Mouse (Mus musculus) frontal cortex, postnatal 14 days (tissue): ENCODE results near the gene Rab8a.

Experiments
- DNase-seq, 2 experiments: peaks; one replicate each; pipeline ENCODE4 v3.0.0; 2022; ENCODE audit warnings: low spot score in 2 of 2

Gene Rab8a

GRCm38 (mm10) chr8:72146556-72146955 is 14.4 kb upstream of the Rab8a start:
- no peak for DNase-seq

DNA sequence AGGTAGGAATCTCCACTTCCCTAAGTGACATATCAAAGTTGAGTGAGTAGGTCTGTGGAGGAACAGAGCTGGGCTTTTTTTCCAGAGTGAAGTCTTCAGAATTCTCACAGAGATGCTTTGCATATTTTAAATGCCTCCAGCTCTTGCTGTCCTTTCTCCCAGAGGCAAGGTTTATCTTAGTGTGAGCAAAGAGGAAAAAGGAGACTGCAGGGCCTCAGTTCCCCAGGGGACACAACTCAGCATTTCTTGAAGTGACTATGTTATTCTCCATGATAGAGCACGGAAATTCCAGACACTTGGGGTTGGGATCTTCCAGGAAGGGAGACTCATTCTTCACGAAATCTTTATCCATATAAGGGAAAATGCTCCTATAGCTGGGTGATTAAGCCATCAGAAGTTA is 13.7 kb upstream of the Rab8a start:
- no peak for DNase-seq

DNA sequence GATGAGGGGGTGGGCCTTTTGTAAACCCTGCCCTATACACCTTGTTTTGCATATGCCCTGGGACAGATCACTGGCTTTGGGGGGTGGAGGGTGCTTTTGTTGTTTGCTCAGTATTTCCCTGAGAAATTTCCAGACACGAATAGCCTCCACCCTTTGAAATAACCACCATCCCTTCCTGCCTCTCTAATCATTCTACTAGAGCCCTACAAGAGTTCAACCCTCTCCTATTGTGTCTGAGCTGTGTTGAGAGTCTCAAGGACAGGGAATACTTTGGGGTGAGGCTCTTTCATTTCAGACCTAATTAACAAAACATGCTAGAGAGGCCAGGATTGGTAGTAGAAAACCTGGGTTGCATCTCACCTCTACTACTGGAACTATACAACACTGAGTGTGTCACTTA is 11.9 kb upstream of the Rab8a start:
- DNase-seq = no peak

GRCm38 (mm10) chr8:72151418-72152078 is 9.5 kb upstream of the Rab8a start:
- DNase-seq = no peak

DNA sequence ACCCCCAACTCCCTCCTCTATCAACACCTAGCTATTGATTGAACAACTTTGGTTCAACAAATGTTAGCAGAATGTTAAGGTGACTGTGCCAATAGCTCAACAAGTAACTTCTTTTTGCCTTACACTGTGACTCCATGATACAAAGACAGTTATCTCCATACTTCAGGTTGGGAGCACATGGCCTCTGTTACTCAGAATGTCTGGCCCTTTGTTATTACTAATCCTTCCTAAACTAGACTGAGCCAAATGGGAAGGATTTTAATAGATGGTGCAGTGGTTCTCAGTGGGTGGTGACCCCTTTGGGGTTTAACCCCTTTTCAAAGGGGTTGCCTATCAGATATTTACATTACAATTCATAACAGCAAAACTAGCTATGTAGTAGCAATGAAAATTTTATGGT is 7.6 kb upstream of the Rab8a start:
- no peak for DNase-seq

DNA sequence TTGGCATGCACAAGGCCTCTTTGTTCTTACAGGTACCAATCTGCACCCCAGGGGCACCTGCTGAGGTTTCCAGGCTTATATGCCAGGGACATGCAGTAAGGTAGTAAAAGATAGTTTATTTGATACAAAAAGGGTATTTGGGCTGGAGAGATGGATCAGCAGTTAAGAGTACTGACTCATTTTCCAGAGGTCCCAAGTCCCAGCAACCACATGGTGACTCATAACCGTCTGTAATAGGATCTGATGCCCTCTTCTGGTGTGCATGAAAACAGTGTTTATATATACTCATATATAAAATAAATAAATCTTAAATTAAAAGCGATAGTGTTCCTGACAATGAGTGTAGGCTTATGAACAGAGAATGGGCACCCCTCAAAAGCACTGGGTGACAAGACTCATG is 2.9 kb upstream of the Rab8a start:
- no peak for DNase-seq

GRCm38 (mm10) chr8:72158726-72159125 is 2.3 kb upstream of the Rab8a start:
- no peak for DNase-seq

DNA sequence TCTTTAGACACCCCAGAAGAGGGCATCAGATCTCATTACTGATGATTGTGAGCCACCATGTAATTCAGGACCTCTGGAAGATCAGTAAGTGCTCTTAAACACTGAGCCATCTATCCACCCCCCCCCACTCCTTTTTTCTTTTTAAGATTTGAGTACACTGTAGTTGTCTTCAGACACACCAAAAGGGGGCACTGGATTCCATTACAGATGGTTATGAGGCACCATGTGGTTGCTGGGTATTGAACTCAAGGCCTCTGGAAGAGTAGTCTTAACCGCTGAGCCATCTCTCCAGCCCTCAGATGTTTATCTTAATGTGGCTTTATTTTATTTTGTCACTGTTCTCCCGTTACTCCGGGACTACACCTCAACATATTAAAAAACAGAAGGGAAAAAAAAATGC is 993 bp upstream of the Rab8a start:
- no peak for DNase-seq

DNA sequence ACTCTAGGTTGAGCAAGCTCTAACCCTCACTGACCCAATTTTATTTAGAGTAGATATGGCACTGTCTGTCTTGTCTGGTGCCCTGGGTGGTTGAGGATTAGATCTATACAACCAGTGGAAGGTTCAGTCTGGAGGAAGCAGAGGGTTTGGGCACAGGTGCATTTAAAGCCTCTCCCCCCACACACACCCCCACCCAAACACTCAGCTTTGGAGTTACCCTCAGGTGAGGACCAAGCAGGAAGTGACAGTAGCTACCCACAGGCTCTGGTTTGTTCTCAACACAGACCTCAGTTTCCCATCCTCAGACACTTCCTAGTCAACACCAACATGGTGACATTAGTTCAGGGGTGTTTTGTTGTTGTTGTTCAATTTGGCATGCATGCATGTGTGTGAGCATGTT is 1.8 kb downstream of the Rab8a start:
- DNase-seq = no peak

DNA sequence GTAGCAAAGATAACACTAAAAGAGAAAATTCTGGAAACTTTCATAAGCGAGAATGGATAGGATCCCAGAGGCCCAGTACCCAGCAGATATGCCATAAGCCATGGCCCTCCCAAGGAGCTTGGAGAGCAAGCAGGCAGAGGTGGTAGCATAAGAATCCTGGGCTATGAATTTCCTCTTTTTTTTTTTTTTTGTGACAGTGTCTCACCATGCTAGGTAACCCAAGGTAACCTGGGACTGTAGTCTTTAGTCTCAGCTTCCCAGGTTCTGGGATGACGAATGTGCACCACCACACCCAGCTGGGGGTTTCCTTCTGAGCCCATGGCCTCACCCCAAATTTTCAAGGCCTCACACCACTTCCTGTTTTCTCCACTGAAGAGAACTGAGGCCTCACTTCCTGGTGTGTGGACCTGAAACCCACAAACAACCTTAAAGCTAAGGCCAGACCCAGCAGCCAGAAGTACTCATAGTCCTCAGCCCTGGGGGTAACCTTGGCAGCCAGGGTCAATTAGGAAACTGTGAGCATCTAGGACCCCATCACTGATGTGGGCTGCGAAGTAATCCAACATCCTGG is 8.2 kb downstream of the Rab8a start:
- no peak for DNase-seq

- no peak for DNase-seq
Measured at GRCm38 (mm10) chr8:72169681-72170249, 8.8 kb downstream of the Rab8a start.

DNA sequence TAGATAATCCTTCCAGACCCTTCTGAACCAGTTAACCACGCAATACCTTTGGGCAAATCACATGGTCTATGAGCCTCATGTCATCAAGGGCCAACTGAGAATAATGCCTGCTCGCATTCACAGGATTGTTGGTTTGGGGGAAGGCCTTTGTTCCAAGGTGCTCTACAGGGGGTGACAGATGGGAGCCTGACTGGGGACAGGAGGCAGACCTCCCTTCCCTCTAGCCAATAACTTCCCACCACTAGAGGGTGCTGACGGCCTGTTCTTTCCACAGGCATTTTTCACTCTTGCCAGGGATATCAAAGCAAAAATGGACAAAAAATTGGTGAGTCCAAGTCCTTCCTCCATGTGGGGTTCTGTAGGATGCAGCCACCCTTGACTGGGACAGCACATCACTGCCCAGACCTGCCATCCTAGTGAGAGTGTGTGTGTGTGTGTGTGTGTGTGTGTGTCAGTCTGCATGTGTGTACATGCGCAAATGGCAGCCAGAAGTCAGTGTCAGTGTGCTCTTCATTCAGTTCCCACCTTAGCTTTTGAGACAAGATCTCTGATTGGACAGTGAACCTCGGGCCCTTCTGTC is 16.4 kb downstream of the Rab8a start:
- DNase-seq = peak in 1 of 2 experiments; percentile 60

GRCm38 (mm10) chr8:72183554-72184202 is 22.7 kb downstream of the Rab8a start:
- DNase-seq = no peak

DNA sequence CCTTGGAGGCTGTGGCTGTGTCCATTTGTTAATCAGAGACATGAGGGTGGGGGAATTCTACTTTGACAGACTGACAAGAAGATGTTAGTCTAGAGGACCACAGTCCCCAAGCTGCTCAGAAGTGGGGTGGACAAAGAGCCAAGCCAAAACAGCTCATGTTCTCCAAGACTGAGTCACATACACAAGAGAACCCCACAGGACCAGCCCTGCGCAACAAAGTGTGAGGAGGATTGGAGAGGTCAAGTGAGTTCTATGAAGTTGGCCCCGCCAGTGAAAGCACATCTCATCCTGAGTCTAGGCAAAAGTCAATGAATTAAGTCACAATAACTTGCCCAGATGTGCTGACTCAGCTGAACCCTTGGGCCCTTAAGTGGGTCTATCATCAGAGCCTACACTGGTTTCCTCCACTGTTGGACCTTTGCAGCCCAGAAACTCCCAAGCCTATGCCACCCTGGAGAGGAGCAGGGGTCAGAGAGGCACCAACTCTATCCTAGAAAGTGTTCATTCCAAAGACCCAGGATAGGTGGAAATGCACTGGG is 26.9 kb downstream of the Rab8a start:
- DNase-seq = no peak

DNA sequence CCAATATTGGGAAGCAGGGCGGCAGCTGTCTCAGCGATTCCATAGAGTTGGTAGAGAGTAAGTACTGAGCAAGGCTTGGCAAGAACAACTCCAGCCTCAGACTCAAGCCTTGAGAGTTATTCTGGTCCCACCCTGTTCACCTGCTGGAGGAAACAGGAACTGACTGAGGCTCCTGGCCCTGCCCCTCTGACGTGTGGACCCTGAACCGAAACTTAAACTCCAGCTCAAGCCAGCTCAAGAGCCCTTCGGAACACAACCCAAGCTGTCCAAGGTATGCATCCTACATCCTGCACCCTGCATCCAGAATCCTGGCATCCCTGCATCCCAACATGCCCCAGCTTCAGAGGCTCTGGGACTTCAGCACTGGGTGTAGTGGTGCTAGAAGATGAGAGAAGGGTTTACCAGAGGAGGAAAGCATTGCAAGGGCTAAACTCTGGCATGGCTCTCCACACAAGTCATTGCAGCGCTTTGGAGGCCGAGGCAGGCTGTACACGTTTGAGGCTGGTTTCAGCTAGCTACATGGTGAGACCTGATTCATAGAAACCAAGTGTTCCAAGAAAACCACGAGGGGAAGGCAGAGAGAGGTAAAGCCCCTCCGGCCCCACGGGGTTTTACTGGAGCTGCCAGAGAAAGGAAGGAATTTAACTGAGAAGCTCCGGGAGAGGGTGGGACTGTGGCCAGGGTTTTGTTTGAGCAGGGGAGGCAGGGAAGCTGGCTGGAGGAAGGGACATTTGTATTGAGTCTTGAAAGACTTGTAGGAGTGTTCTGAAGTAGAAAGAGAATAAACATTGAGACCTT is 28.6 kb downstream of the Rab8a start, which contains the start of gene Hsh2d:
TSS of gene Hsh2d (plus strand) at position 222 of the 798 bp plus-strand sequence.
- DNase-seq = no peak

GRCm38 (mm10) chr8:72190215-72190539 is 29.2 kb downstream of the Rab8a start:
- no peak for DNase-seq

DNA sequence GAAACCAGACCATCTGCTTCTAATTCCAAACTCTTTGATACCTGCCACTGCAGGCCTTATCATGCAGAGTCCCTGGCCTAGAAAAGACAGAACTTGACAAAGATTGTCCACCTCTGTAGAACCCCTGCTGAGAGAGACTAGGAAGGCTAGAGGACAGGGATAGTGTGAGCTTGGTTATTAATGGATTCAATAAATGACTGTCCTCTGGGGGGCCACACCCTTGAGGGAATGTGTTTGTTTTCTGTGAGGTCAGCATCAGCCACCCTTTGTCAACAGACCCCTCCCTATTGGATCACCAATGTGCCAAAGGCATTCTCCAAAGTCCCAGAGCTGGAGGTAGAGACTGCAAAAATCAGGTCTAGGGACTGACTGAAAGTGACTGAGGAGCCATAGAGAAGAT is 31.1 kb downstream of the Rab8a start:
- no peak for DNase-seq

DNA sequence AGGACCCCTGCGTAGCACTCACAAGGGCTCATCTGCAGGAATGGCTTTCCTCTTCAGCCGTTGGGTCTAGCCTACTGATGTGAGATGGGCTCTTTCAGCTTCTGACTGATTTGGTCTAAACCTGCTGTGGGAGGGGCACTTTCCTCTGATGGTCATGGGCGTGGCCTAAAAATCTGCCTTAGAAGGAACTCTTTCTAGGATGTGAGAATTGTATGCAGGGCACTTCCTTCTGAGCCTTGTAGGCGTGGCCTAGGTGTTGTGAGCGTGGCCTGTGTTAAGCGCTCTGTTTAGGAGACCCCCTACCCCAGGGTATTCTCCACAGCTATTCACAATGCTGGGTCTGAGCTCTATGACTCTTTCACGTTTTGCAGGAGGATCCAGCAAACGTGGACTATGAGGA is 37.0 kb downstream of the Rab8a start:
- no peak for DNase-seq

GRCm38 (mm10) chr8:72208582-72208981 is 47.6 kb downstream of the Rab8a start:
- DNase-seq = no peak

- DNase-seq = no peak
Measured at GRCm38 (mm10) chr8:72210222-72210621, 49.2 kb downstream of the Rab8a start.

- no peak for DNase-seq
Measured at GRCm38 (mm10) chr8:72210710-72211109, 49.7 kb downstream of the Rab8a start.

GRCm38 (mm10) chr8:72211846-72212245 is 50.8 kb downstream of the Rab8a start:
- no peak for DNase-seq
